Mouse (Mus musculus) fat pad, adult 2 months (tissue): ENCODE measurements around the gene Col12a1.

Experiments
- DNase-seq: peaks from one replicate; pipeline ENCODE4 v3.0.0-alpha.2; 2011; ENCODE audit warnings: low read depth, low spot score; ENCODE audit errors: extremely low read depth

Col12a1 gene

DNA sequence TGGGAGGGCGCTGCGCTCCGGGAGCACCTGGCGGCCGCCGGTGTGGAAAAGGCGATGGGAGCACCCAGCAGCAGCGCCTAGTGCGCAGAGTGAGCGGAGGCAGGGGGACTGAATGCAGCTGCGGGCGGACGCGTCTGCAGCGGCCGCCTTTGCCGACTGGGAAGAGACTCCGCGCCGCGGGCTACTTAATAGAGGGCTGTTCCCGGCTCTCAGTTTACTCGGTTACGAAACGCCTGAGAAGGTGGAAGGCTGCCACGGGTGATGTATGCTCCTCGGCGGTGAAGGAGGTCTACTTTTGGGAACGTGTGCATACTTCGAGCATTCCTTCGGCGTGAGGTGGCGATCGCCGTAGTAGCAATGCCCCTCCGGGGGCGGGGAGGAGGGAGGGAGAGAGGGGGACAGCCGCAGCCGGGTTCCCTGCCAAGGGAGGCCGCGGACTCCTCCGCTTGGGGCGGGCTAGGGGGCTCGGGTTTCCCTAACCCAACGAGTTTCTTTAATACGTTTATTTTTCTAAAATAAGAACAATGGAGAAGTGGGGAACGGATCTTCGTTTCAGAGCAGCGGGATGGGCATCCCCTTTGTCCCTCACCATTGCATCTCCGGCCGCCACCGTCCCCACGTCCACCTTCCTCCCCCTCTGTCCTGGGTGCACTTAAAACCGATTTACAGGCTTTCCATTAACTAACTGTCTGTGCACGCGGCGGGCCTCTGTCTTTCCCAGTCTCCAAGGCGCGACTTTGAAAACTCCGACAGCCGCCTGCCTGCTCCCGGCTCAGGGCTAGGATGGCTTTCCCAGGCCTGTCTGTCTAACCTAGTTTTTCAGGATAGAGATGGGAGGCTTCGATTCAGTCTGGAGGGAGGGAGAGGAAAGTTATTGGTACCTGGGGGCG lies at the start of gene Col12a1:
Gene Col12a1, minus strand, starts transcription at position 351 of the 890 bp plus-strand sequence.
- DNase-seq = no peak

DNA sequence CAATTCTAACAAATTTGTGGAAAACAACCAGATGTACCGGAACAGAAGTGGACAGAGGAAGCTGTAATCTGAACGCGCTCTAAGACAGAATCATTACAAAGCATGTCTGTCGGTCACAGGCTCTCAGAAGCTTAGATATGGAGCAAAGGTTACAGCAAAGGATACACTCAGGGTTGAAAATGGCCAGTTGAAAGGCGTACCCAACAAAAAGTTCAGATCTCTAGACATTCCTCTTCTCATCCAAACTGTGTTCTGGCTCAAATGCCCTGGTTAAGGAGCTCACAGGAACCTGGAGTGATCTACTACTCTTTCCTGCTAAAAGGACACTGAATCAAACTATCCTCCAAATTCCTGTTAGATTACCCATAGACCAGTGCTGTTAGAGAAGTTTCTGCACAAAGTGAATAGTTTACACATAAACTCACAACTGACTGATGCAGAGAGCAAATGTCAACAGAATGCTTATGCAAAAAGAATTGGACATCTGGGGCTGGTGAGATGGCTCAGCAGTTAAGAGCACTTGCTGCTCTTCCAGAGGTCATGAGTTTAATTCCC lies 48.4 kb upstream of the Col12a1 start:
- DNase-seq = no peak

DNA sequence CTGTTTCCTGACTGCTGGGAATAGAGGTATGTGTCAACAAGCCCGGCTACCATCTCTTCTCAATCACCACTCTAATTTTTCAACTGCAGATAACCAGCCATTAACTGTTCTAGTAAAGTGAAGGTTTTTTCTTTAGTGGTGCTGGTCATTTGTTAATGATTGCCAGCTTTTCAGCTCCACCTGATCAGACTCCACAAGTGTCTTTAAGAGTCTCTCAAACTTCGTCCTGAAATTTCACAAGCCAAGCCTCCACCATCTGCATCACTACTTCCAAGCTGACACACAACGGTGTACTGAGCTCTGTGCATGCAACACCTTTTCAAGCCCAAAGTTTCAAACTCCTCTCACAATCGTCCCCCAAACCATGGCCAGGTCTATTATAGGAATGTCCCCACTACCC lies 46.7 kb upstream of the Col12a1 start:
- DNase-seq = no peak

DNA sequence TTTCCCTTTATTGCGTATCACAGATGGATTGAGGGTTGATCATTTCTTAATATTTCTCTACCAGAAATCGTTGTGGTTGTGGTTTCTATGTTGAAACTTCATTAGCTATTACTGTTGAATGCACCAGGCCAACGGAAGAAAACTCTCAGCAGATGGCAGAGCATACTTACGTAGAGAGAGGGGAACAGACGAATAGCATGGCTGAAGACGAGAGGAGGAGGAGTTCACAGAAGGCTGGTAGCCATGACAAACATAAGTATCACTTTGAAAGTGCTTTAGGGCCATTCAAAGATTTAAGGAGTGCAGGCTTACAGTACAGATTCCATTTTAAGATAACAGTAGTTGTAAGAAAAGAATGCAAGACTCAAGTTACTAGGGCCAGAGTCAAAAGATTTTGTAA lies 43.9 kb upstream of the Col12a1 start:
- DNase-seq = no peak

DNA sequence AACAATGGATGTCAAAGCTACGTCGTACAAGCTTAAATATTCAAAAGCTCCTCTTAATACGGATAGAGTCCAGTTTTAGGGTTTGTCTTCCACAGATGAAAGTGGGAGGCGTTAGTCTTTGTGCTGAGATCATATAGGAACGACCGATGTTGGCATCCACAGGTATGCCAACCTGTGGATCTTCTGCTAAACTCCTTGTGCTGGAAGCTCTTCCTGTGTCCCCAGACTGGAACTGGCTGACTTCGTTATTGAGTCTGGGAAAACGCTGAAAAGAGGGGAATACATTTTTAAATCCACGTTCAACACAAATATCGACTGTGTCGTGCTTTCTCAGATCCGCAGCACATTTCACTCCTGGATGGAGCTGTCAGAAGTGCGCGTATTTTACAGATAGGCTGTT lies 41.4 kb upstream of the Col12a1 start:
- DNase-seq = no peak

DNA sequence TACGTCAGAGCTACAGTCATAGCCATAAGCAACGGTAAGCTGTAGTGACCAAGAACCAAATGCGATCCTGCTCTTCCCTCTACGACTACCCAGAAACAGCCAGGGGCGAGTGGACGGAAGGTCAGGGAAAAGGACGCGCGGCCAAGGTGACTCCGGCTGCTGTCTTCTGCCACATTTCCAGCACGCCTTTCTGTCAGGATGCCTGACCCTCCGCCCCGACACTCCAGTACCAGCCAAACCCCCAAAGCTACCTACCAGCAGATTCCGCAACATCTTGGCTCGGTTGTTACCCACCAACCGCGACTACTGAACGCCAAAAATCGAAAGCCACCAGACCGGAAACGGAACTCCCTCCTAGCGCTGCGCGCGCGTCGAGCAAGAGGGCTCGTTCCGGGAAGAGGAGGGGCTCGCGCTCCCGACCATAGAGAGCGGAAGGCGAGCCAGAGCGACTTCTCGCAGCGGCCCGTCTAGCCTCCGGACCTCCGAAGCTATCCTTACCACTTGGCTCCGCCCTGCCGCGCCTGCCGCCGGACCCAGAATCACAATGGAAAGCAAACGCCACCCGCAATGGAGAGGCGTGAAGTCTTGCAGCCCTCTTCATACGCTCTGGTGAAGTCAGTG lies 40.9 kb upstream of the Col12a1 start, which contains the start of gene Cox7a2:
Gene Cox7a2, minus strand, starts transcription at position 494 of the 621 bp plus-strand sequence.
- peak; percentile 78 for DNase-seq

DNA sequence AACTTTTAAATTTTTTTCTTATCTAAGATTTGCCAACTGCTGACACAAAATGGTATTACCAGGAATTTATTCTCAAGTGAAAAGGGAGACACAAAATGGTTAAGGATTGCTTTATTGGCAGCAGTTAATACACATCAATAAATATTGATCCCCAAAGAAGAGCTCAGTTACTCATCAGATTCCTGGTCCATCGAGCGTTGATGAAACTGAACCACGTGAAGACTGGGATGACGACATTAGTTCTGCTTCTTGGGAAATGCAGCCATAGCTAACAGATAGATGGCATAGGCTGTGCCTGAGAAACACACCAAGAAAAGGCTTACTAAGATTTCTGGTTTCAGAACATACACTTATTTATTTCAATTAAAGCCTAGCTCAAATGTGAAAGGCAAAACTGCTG lies 36.7 kb upstream of the Col12a1 start:
- no peak for DNase-seq

DNA sequence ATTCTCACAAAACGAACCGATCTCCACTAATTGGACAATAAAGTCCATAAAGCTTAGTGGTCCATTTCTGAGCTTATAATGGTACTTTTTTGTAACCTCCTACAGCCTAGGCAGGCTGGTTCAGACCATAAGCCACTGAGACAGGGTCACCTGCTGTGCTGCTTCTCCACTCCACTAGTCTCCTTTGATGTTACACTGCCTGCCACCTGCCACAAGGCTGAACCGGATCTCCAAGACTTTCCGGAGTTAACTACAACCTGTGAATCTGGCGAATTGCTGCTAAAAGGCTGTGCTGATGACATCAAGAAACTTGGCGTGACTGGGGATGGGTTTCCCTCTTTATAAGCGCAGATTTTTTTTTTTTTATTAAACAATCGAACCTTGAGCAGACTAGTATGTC lies 33.2 kb upstream of the Col12a1 start:
- DNase-seq = no peak

DNA sequence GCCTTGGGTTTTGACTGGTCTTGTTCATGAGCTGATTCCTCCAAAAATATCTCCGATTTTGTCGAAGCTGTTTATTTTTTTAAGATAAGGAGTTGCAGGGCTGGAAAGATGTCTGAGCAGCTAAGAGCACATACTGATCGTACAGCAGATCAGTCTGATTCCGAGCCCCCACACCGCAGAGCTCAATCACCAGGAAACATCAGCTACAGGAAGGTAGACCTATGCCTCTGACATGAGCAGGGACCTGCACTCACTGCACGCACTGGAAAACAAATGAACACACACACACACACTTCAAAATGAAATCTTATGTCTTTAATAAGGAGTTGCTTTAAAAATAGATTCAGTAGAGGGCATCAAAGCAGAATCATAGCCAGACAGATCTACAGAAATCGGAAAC lies 32.1 kb upstream of the Col12a1 start:
- DNase-seq = no peak

DNA sequence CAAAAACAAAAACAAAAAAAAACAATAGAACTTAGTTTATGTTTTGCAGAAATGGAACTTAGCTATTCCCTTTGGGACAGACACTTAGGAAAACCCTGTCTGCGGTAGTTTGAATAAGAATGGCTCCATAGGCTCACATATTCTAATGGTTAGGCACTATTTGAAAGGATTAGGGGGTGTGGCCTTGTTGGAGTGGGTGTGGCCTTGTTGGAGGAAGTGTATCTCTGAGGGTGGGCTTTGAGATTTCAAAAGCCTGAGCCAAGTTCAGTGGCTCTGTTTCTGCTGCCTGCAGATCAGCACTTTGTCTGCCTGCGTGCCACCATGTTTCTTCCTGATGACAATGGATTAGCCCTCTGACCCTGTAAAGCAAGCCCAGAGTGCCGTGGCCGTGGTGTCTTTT lies 26.4 kb upstream of the Col12a1 start:
- no peak for DNase-seq

DNA sequence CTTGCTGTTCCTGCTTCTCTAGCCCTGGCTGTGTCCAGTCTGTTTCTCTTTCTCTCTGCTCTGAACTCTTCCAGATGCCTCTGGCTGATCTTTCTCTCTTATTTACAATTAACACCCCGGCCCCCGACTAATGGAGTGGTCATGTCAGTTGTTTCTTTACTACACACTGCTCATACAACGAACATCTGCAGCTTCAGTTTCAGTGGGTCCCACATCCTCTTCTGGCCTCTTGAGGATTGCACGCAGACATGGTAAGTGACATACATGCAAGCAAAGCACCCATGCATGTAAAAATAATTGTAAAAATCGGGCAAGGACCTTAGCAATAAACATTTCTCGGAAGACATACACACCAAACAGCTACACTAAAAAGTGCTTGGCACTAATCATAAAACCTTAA lies 17.0 kb upstream of the Col12a1 start:
- DNase-seq = no peak

DNA sequence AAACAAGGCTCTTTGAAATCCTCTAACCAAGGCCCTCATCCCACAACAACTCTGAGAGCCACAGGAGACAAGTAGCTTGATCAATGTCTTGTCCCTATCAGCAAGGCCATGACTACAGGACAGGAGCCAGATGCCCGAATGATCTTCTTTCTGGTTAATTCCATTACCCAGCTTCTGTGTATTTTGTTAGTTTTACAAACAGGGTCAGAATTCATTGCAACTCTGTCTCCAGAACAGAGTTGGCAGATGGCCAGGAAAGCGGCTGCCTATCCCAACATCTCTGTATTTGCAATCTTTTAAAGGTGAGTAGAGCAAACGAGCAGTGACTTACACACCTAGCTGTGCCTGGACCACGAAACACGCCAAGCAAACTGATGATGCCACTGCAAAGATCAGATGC lies 11.7 kb upstream of the Col12a1 start:
- no peak for DNase-seq

DNA sequence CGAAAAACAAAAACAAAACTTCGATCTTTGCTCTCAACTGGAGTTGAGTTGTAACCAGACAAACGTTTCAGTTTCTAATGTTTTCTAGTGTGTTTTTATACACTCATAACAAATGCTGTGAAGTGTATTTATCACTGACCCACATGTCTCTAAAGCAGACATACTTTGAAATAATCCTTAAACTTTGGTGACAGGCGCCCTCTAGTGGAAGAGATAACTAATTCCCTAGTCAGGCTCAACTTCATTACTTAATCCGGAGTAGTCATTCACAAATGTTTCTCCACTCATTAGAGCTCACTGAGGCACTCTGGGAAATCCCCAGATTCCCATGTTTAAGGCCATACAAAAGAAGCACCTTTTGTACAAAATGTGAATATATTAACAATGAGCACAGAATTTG lies 4.5 kb upstream of the Col12a1 start:
- no peak for DNase-seq

DNA sequence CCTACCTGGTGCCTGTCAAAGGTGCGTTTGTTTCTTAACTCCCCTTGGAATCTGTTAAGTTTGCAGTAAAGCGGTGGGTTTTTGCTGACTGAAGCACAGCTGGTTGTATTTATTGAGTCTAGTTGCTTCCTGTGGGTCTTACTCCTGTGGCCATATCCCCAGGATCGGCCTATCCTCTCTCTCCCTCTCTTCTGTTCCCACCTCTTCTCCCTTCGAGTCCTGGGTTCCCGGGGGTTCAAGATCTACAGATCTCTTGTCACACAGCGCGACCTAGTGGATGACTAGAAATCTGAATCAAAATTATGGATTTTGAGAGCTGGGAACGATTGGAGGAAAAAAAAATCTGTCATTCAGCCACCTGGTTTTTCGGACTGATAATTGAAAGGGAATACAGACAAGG lies 2.4 kb upstream of the Col12a1 start:
- no peak for DNase-seq

DNA sequence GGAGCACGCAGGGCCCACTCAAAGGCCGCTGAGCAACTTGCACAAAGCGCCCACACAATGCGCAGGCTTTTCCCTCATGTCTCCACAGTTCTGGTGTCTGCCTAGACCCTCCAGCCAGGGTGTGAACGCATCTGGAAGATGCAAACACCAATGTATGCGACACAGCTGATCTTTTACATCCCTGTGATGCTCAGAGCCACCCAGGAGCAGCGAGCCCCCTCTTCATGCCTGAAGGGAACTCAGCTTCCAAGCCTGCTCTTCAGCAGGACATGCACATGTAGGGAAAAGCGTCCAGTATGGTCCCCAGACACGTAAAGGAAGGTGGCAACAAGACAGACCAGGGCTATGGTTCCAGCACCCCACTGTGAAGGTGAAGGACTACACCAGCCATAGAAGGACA lies 1.5 kb upstream of the Col12a1 start:
- no peak for DNase-seq

DNA sequence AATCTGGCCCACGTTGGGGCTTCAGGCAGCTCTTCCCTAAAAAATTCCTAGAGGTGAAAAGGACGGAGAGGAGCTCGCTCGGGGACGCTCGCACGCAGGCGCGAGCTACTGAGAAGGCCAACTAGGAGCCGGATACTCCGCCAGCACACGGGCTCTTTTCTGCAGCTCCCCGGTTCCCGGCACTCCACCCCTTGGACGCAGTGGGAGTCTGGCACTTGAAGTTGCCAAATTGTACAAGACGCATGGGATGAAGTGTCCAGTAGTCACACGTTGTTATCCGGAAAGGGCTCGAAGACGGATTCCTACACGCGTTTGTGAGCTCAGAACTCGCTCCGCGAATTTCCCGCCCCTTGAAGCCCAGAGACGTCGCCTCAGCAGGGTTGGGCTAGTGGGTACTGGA lies 820 bp upstream of the Col12a1 start:
- DNase-seq = no peak

DNA sequence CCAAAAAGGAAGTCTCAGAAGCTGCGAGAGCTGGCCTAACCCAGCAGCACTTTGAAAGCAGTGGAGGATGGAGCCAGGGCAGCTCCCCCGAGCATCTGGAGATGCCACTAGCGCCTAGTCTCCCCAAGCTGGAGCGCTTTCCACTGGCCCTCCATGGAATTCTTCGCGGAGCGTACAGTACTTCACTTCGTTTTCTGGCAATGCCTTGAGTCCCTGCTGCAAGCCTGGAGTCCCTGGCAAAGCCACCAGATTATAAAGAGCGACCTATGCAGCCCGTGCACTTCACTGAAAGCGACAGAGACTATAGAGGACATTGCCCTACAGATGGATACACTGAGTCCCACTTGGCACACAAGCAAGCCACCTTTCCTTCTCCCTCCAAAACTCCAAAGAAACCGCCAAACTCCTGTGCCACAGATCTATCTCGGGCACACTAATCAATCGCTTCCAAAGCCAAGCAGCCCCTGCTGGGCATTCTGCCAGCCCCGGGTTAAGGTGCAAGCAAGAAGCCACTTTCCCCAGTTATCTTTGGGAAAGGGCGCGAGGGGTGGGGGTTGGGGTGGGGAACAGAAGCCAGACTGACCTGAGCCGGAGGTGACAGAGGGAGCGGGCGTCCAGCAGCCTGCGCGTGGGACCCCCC lies 675 bp downstream of the Col12a1 start:
- no peak for DNase-seq

DNA sequence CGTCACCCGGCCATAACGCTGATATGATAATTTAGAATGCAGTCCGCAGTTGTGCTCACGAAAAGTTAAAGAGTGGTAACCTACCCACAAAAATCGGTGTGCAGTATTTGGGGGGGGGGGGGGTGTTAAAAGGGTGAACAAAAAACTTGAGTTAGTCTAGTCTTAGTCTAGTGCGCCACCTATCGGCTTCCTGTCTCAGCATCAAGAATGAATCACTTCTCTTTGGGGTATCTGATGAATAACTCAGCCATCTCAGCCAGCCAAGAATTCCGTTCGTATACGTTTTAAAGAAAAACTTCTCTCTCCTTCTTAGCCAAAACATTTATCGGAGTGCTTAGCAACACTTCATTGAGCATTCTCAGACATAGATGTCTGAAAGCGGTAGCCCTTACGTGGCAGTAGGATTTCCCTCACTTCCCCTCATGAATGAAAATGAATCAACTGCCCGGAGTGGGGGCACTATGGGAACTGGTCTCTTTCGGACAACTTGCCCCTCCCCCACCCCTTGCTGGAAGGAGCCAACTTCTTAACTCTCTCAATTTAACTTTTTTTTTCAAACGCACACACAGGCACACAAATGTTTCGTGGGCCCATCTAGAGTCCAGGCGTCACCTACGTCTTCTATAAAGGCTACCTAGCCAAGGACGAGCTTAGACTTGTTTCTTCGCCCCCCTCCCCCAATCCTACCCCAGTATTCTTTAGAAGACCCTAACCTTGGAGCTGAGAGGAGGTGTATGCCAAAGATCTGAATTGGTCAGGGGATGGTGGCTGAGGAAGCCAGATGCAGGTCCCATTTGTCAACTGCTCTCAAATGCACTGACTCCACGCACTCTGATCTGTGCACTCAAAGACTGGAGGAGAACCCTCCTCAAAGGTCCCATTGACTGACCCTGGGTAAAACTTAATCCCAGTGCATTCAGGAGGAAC lies 1.5 kb downstream of the Col12a1 start:
- DNase-seq = no peak

DNA sequence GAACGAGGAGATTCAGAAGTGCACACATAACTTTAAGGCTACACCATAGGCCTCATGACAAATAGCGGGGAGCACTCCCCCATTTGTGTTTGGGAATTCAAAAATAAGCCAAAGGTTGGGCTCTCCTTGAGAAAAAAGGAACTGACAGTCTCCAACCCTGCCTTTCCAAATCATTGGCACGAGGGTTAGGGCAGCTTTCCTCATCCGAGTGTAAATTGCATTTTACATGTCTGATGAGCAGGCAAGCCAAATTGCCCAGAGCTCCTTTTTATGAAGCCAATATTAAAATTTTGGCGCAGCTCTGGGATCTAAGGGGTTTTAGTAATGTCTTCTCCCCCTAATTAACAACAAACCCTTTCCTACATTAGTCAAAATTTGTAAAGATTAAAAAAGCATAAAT lies 2.1 kb downstream of the Col12a1 start:
- DNase-seq = peak; percentile 25

DNA sequence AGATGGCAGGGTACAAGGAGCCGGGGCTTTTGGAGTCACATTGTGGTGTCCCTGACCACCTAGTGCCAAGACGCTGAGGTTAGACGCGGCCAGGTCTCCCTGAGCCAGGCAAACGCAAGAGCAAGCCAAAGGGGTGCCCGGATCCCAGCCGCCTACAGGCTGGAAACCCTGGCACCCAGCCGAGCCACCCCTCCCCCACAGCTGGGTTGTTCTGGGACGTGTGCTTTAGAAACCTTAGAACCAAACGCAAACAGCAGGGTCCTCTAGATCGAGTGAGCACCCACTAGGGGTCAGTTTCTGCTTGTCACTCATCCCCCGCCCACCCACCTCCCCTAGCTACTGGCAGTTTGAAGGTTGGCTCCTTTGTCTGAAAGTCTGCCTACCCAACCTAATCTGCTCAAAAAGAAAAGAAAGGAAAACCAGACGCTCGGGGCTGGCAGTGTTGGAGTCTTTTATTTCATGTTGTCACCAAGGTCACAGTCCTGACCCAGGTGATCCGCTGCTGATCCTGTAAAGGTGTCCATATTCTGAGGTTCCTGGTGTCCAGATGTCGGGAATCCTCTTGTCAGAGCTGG lies 4.1 kb downstream of the Col12a1 start:
- no peak for DNase-seq
